In genomic region chr13:83124651-83125050, GRCm38 (mm10) we compare ENCODE assay signal across 19 mouse cellular contexts.
DNase-seq lines count a peak whose midpoint lies in the region; ATAC-seq and TF ChIP-seq lines count a peak whose summit lies in the region.
"Had no signal": no experiment of that assay in that cellular context is flagged by ENCODE, and none has a peak within 500 bp of the region (broad histone marks: within the 10 kb centered on the region; RNA-seq: fewer than 3 reads in every experiment).

No protein-coding gene starts in this region.

- H3K4me1 ChIP-seq in cortical plate, adult 2 months (ENCODE audit: control insufficient read depth, insufficient read depth, low read length) = peaks cover 3% of the 10 kb centered on the region; the same call in 1 of the 2 replicates
- H3K4me1 ChIP-seq in heart, embryonic 11.5 days (ENCODE audit: control insufficient read depth, insufficient read depth, low read length) = no peaks in the 10 kb centered on the region
- H3K4me1 ChIP-seq: forebrain, embryonic 12.5 days; heart, embryonic 13.5 days had no signal

- TF ChIP-seq POLR2A in cortical plate, adult 2 months (IDR thresholded peaks at IDR 0.05; ENCODE audit: extremely low read depth, insufficient read depth, low read length) = no peak

- peak overlapping the region; percentile 62; the same call in 1 of the 2 replicates for H3K27ac ChIP-seq in left cerebral cortex, adult 2 months
- peak overlapping the region; percentile 53; the same call in 1 of the 2 replicates for H3K27ac ChIP-seq in cortical plate, adult 2 months (ENCODE audit: insufficient read depth, low read length)
- H3K27ac ChIP-seq in heart, embryonic 11.5 days (ENCODE audit: low read depth, low read length) = no peak overlapping the region
- H3K27ac ChIP-seq: embryonic facial prominence, embryonic 13.5 days; forebrain, embryonic 12.5 days; heart, embryonic 13.5 days; hindbrain, embryonic 12.5 days had no signal

- peak; percentile 23 for DNase-seq in gastrocnemius, adult 18-20 months (ENCODE audit: low spot score)
- DNase-seq in gastrocnemius, postnatal 4 days (ENCODE audit: low spot score in 2 of 2) = no peak
- DNase-seq in left cerebral cortex, adult 2 months (ENCODE audit: extremely low spot score in 1 of 2, low spot score in 2 of 2) = no peak
- DNase-seq in left cerebral cortex, postnatal 10 days (ENCODE audit: extremely low spot score in 1 of 2, low spot score in 2 of 2) = no peak
- DNase-seq: adrenal gland, adult 2 months; adrenal gland, postnatal 25 days; cerebellum, adult 11 months; cerebellum, adult 9-10 months; cerebellum, postnatal 25 days; gastrocnemius, postnatal 10 days; heart, postnatal 36 days had no signal

- no peak overlapping the region for H3K4me3 ChIP-seq in left cerebral cortex, adult 2 months
- H3K4me3 ChIP-seq in cortical plate, adult 2 months (ENCODE audit: insufficient read depth, low read length) = no peak overlapping the region
- no peak overlapping the region for H3K4me3 ChIP-seq in heart, embryonic 11.5 days (ENCODE audit: low read depth, low read length)
- H3K4me3 ChIP-seq: embryonic facial prominence, embryonic 13.5 days; forebrain, embryonic 12.5 days; heart, embryonic 13.5 days; hindbrain, embryonic 12.5 days had no signal

- no peak for ATAC-seq in heart, embryonic 11.5 days (replicated peaks; ENCODE audit: insufficient number of reproducible peaks, low FRiP score, low TSS enrichment)
- ATAC-seq: forebrain, embryonic 16.5 days; intestine, embryonic 16.5 days had no signal

- no peaks in the 10 kb centered on the region for H3K9me3 ChIP-seq in heart, embryonic 11.5 days (replicated peaks; ENCODE audit: control insufficient read depth, low read length)
- H3K9me3 ChIP-seq: embryonic facial prominence, embryonic 13.5 days; forebrain, embryonic 12.5 days; heart, embryonic 13.5 days; hindbrain, embryonic 12.5 days had no signal

- intact Hi-C loops in left cerebral cortex, adult 2 months (cut with DNase I) = loop anchor here (5.0 to 10.0 kb wide), 2 partner anchors 398 to 600 kb away; no protein-coding TSS in a partner anchor
- intact Hi-C loops in left cerebral cortex, postnatal 10 days (cut with DNase I) = loop anchor here (10.0 kb wide), 1 partner anchor 400 kb away; no protein-coding TSS in a partner anchor

- no peak overlapping the region for H3K9ac ChIP-seq in heart, embryonic 11.5 days (ENCODE audit: low read depth, low read length)
- H3K9ac ChIP-seq: embryonic facial prominence, embryonic 13.5 days; forebrain, embryonic 12.5 days; heart, embryonic 13.5 days; hindbrain, embryonic 12.5 days had no signal

- no peaks in the 10 kb centered on the region for H3K36me3 ChIP-seq in heart, embryonic 11.5 days (ENCODE audit: control insufficient read depth, insufficient read depth, low read length)
- H3K36me3 ChIP-seq: embryonic facial prominence, embryonic 13.5 days; forebrain, embryonic 12.5 days; heart, embryonic 13.5 days; hindbrain, embryonic 12.5 days had no signal

- H3K27me3 ChIP-seq in heart, embryonic 11.5 days (ENCODE audit: control insufficient read depth, insufficient read depth, low read length) = no peaks in the 10 kb centered on the region
- H3K27me3 ChIP-seq: embryonic facial prominence, embryonic 13.5 days; forebrain, embryonic 12.5 days; heart, embryonic 13.5 days; hindbrain, embryonic 12.5 days had no signal

- no peak for TF ChIP-seq CTCF in left cerebral cortex, adult 2 months (IDR thresholded peaks at IDR 0.05)
- TF ChIP-seq CTCF in cortical plate, adult 2 months (IDR thresholded peaks at IDR 0.05; ENCODE audit: extremely low read depth, insufficient read depth, low read length) = no peak

- no peak overlapping the region for H3K4me2 ChIP-seq in heart, embryonic 11.5 days
- H3K4me2 ChIP-seq: embryonic facial prominence, embryonic 13.5 days; forebrain, embryonic 12.5 days; heart, embryonic 13.5 days; hindbrain, embryonic 12.5 days had no signal

- WGBS in heart, embryonic 11.5 days (ENCODE audit: insufficient replicate concordance) = 78% methylated on average over 2 of the region's 2 CpGs
